Mouse (Mus musculus): ENCODE data around the gene Fam124a. TPM values are rescaled to one million over a fixed set of nuclear protein-coding genes. Genes with fewer than 3 reads are reported as not detected.

The Fam124a gene
- polyA plus RNA-seq, 1 experiment from 2014 or later: 20.9 TPM

DNA sequence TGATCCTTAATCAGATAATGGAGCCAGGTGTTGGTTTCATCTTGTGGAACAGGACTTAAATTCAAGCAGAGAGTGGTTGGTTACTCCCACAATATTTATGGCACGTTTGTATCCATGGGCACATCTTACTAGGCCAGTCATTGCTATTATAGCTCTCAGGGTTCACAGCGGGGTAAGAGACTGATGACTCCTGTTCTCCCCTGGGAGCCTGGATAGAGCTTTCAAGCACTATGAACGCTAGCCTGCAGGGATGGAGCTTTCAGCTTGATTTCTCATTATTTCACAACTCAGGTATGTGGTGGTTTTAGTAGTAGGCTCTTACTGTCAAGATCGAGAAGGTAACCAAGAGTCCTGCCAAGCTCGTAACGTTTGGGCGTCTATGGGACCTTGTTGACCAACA is 100.5 kb downstream of the Fam124a start:
- Histone ChIP-seq H3K27ac (replicated peaks; ENCODE audit: low read depth, low read length) (no peak overlapping the region), H3K4me1 (ENCODE audit: control insufficient read depth, insufficient read depth, low read length) (no peaks in the 10 kb centered on the region), H3K36me3 (ENCODE audit: control insufficient read depth, insufficient read depth, low read length) (no peaks in the 10 kb centered on the region), H3K27me3 (ENCODE audit: control insufficient read depth, insufficient read depth, low read length) (no peaks in the 10 kb centered on the region), H3K4me3 (replicated peaks; ENCODE audit: low read depth, low read length) (no peak overlapping the region), H3K4me2 (ENCODE audit: low read length) (no peak overlapping the region), H3K9ac (replicated peaks; ENCODE audit: low read length) (no peak overlapping the region), H3K9me3 (ENCODE audit: control insufficient read depth, low read length) (no peaks in the 10 kb centered on the region)
- DNase-seq: no peak
- WGBS: 83% methylated on average over 7 of the region's 7 CpGs
- no peak for ATAC-seq (ENCODE audit: low FRiP score, low TSS enrichment)

DNA sequence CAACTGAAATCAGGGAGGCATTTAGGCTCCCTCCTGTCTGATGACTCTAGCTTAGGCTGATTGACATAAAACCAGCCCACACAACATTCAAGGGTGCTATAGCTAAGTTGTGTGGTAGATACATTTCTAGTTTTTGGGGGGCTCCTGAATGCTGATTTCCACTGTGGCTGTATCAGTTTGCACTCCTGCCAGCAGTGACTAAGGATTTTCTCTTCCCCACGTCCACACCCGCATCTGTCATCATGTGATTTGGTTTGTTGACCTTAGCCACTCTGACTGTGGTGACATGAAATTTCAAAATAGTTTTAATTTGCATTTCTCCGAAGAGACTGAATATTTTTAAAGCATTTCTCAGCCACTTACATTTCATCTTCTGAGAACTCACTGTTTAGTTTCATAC is 101.9 kb downstream of the Fam124a start:
- Histone ChIP-seq H3K27me3 (ENCODE audit: control insufficient read depth, insufficient read depth, low read length) (no peaks in the 10 kb centered on the region), H3K9me3 (ENCODE audit: control insufficient read depth, low read length) (no peaks in the 10 kb centered on the region), H3K36me3 (ENCODE audit: control insufficient read depth, insufficient read depth, low read length) (no peaks in the 10 kb centered on the region), H3K4me2 (ENCODE audit: low read length) (no peak overlapping the region), H3K27ac (replicated peaks; ENCODE audit: low read depth, low read length) (no peak overlapping the region), H3K9ac (replicated peaks; ENCODE audit: low read length) (no peak overlapping the region), H3K4me3 (replicated peaks; ENCODE audit: low read depth, low read length) (no peak overlapping the region), H3K4me1 (ENCODE audit: control insufficient read depth, insufficient read depth, low read length) (no peaks in the 10 kb centered on the region)
- 89% methylated on average over 3 of the region's 3 CpGs for WGBS
- ATAC-seq (ENCODE audit: low FRiP score, low TSS enrichment): no peak
- DNase-seq: no peak

Other genes with a start within 250 kb of the Fam124a start
- gene Gucy1b2, start 99.4 kb upstream of the Fam124a start, polyA plus RNA-seq (2014; fragmentation: Nextera tagmentation; extraction: Ambion mirVana): 1.00 and 1.0 TPM in 2 replicates
- gene Gm4131, start 11.2 kb downstream of the Fam124a start, polyA plus RNA-seq (2014; fragmentation: Nextera tagmentation; extraction: Ambion mirVana): not detected in 2 replicates
- gene Serpine3, start 107.9 kb downstream of the Fam124a start, polyA plus RNA-seq (2014; fragmentation: Nextera tagmentation; extraction: Ambion mirVana): not detected in 2 replicates
- 21.2 and 32.5 TPM in 2 replicates for gene Ints6, start 205.4 kb downstream of the Fam124a start, polyA plus RNA-seq (2014; fragmentation: Nextera tagmentation; extraction: Ambion mirVana)

All from midbrain, embryonic 14.5 days (tissue).